Mouse (Mus musculus) brain, embryonic 18.5 days (tissue): ENCODE data around the gene Ggt1.

ENCODE experiments used
- DNase-seq: peaks from one replicate; pipeline ENCODE4 v3.0.0-alpha.2; 2012; ENCODE audit warnings: low read depth, low spot score

The Ggt1 gene

GRCm38 (mm10) chr10:75632633-75633032 lies 71.2 kb downstream of the Ggt1 start:
- no peak for DNase-seq

GRCm38 (mm10) chr10:75633048-75633447 lies 71.6 kb downstream of the Ggt1 start:
- DNase-seq: no peak

GRCm38 (mm10) chr10:75633576-75634139 lies 72.3 kb downstream of the Ggt1 start:
- no peak for DNase-seq

GRCm38 (mm10) chr10:75634610-75635009 lies 73.2 kb downstream of the Ggt1 start:
- DNase-seq: no peak

GRCm38 (mm10) chr10:75635019-75635692 lies 73.8 kb downstream of the Ggt1 start:
- no peak for DNase-seq

- no peak for DNase-seq
Observed at GRCm38 (mm10) chr10:75635693-75636055, 74.3 kb downstream of the Ggt1 start.
